Mouse (Mus musculus): ENCODE results near the gene Npr1. TPM values are rescaled to one million over a fixed set of nuclear protein-coding genes. Genes with fewer than 3 reads are reported as not detected.

Gene Npr1
- polyA plus RNA-seq (2012; rRNA removed; ENCODE audit: low replicate concordance): 4.3 and 4.9 TPM in 2 replicates

GRCm38 (mm10) chr3:90465686-90466310 lies at the start of gene Npr1:
Npr1 (minus strand) TSS chr3:90465866.

GRCm38 (mm10) chr3:90513796-90514590 lies 48.3 kb upstream of the Npr1 start, which contains the start of the genes S100a1 and S100a13:
S100a1 (minus strand) TSS chr3:90514392.
S100a13 (plus strand) TSS chr3:90514435.

GRCm38 (mm10) chr3:90508950-90509746 lies 43.5 kb upstream of the Npr1 start, which contains the start of gene Chtop:
Chtop (minus strand) TSS chr3:90509498.

GRCm38 (mm10) chr3:90490696-90491256 lies 25.1 kb upstream of the Npr1 start, which contains the start of gene Snapin:
Snapin (minus strand) TSS chr3:90491033.

GRCm38 (mm10) chr3:90475831-90476611 lies 10.4 kb upstream of the Npr1 start, which contains the start of gene Ilf2:
Ilf2 (plus strand) TSS chr3:90476126.

GRCm38 (mm10) chr3:90433381-90434020 lies 32.2 kb downstream of the Npr1 start, which contains the start of gene Ints3:
Ints3 (minus strand) TSS chr3:90433622.

Other genes starting within 250 kb of the Npr1 start
- 115 and 123 TPM in 2 replicates for gene Jtb, start 234.3 kb downstream of the Npr1 start, polyA plus RNA-seq (2012; rRNA removed; ENCODE audit: low replicate concordance)
- gene Creb3l4, start 222.4 kb downstream of the Npr1 start, polyA plus RNA-seq (2012; rRNA removed; ENCODE audit: low replicate concordance): 5.7 and 27.1 TPM in 2 replicates
- 46.9 and 72.6 TPM in 2 replicates for gene Slc39a1, start 217.7 kb downstream of the Npr1 start, polyA plus RNA-seq (2012; rRNA removed; ENCODE audit: low replicate concordance)
- gene Crtc2, start 211.7 kb downstream of the Npr1 start, polyA plus RNA-seq (2012; rRNA removed; ENCODE audit: low replicate concordance): 36.0 and 45.7 TPM in 2 replicates
- gene Dennd4b, start 200.7 kb downstream of the Npr1 start, polyA plus RNA-seq (2012; rRNA removed; ENCODE audit: low replicate concordance): 7.0 and 7.6 TPM in 2 replicates
- gene Gatad2b, start 172.7 kb downstream of the Npr1 start, polyA plus RNA-seq (2012; rRNA removed; ENCODE audit: low replicate concordance): 5.0 and 7.0 TPM in 2 replicates
- 6.6 and 6.7 TPM in 2 replicates for gene Slc27a3, start 75.9 kb downstream of the Npr1 start, polyA plus RNA-seq (2012; rRNA removed; ENCODE audit: low replicate concordance)
- 12.2 and 14.4 TPM in 2 replicates for gene Ints3, start 32.2 kb downstream of the Npr1 start, polyA plus RNA-seq (2012; rRNA removed; ENCODE audit: low replicate concordance)
- gene Ilf2, start 10.3 kb upstream of the Npr1 start, polyA plus RNA-seq (2012; rRNA removed; ENCODE audit: low replicate concordance): 4.3 and 4.6 TPM in 2 replicates
- 5.9 and 7.9 TPM in 2 replicates for gene Snapin, start 25.2 kb upstream of the Npr1 start, polyA plus RNA-seq (2012; rRNA removed; ENCODE audit: low replicate concordance)
- gene Chtop, start 43.6 kb upstream of the Npr1 start, polyA plus RNA-seq (2012; rRNA removed; ENCODE audit: low replicate concordance): 21.1 and 21.8 TPM in 2 replicates
- 27.6 and 88.3 TPM in 2 replicates for gene S100a1, start 48.5 kb upstream of the Npr1 start, polyA plus RNA-seq (2012; rRNA removed; ENCODE audit: low replicate concordance)
- 9.9 and 13.7 TPM in 2 replicates for gene S100a13, start 48.6 kb upstream of the Npr1 start, polyA plus RNA-seq (2012; rRNA removed; ENCODE audit: low replicate concordance)
- gene S100a14, start 61.0 kb upstream of the Npr1 start, polyA plus RNA-seq (2012; rRNA removed; ENCODE audit: low replicate concordance): 0.68 and 2.8 TPM in 2 replicates
- gene S100a16, start 71.4 kb upstream of the Npr1 start, polyA plus RNA-seq (2012; rRNA removed; ENCODE audit: low replicate concordance): 57.6 and 80.1 TPM in 2 replicates
- 0.39 TPM in 1 of 2 replicates, not detected in the other for gene S100a3, start 94.7 kb upstream of the Npr1 start, polyA plus RNA-seq (2012; rRNA removed; ENCODE audit: low replicate concordance)
- gene S100a2, start 124.4 kb upstream of the Npr1 start, polyA plus RNA-seq (2012; rRNA removed; ENCODE audit: low replicate concordance): not detected in 2 replicates
- gene Gm42674, start 136.0 kb upstream of the Npr1 start, polyA plus RNA-seq (2012; rRNA removed; ENCODE audit: low replicate concordance): not detected in 2 replicates
- gene S100a4, start 137.9 kb upstream of the Npr1 start, polyA plus RNA-seq (2012; rRNA removed; ENCODE audit: low replicate concordance): 0.39 and 0.67 TPM in 2 replicates
- gene S100a5, start 142.7 kb upstream of the Npr1 start, polyA plus RNA-seq (2012; rRNA removed; ENCODE audit: low replicate concordance): 0.53 TPM in 1 of 2 replicates, not detected in the other
- 103 and 214 TPM in 2 replicates for gene S100a6, start 147.0 kb upstream of the Npr1 start, polyA plus RNA-seq (2012; rRNA removed; ENCODE audit: low replicate concordance)
- gene S100a7a, start 188.2 kb upstream of the Npr1 start, polyA plus RNA-seq (2012; rRNA removed; ENCODE audit: low replicate concordance): not detected in 2 replicates
- gene S100a8, start 203.1 kb upstream of the Npr1 start, polyA plus RNA-seq (2012; rRNA removed; ENCODE audit: low replicate concordance): not detected in 2 replicates
- gene S100a9, start 229.9 kb upstream of the Npr1 start, polyA plus RNA-seq (2012; rRNA removed; ENCODE audit: low replicate concordance): not detected in 2 replicates